In genomic region chr12:110431805-110432204, GRCm38 (mm10) we compare ENCODE assay signal across 10 mouse cellular contexts. TPM values are rescaled to one million over a fixed set of nuclear protein-coding genes. Genes with fewer than 3 reads are reported as not detected.
DNase-seq lines count a peak whose midpoint lies in the region; ATAC-seq and TF ChIP-seq lines count a peak whose summit lies in the region.
"Had no signal": no experiment of that assay in that cellular context is flagged by ENCODE, and none has a peak within 500 bp of the region (broad histone marks: within the 10 kb centered on the region; RNA-seq: fewer than 3 reads in every experiment).

No protein-coding gene starts in this region.

- H3K36me3 ChIP-seq in forebrain, embryonic 14.5 days (ENCODE audit: control insufficient read depth, insufficient read depth, low read length) = no peaks in the 10 kb centered on the region
- H3K36me3 ChIP-seq in forebrain, embryonic 10.5 days (replicated peaks) = no peaks in the 10 kb centered on the region
- H3K36me3 ChIP-seq in midbrain, postnatal 0 days (ENCODE audit: insufficient read depth, low read length) = no peaks in the 10 kb centered on the region
- H3K36me3 ChIP-seq in midbrain, embryonic 11.5 days (ENCODE audit: control insufficient read depth, insufficient read depth, low read length) = no peaks in the 10 kb centered on the region
- no peaks in the 10 kb centered on the region for H3K36me3 ChIP-seq in lung, postnatal 0 days (ENCODE audit: insufficient read depth, low read length)
- H3K36me3 ChIP-seq: embryonic facial prominence, embryonic 12.5 days; liver, embryonic 13.5 days had no signal

- peak; percentile 40 for DNase-seq in forebrain, embryonic 14.5 days (ENCODE audit: low spot score)
- DNase-seq in forebrain, embryonic 10.5 days (ENCODE audit: extremely low spot score, low spot score) = no peak
- peak; percentile 54 for DNase-seq in midbrain, postnatal 0 days (ENCODE audit: low spot score)
- no peak for DNase-seq in midbrain, embryonic 11.5 days (ENCODE audit: low spot score, missing footprints)
- DNase-seq in cerebellum, adult 9-11 months = peak; percentile 95
- DNase-seq in lung, postnatal 0 days (ENCODE audit: low spot score) = peak; percentile 79
- DNase-seq in spleen, adult 12 weeks (ENCODE audit: low spot score) = no peak
- no peak for DNase-seq in layer of hippocampus, adult 2 months (ENCODE audit: low spot score in 2 of 2)
- DNase-seq: liver, embryonic 13.5 days had no signal

- H3K4me2 ChIP-seq in forebrain, embryonic 14.5 days (ENCODE audit: low read length) = no peak overlapping the region
- no peak overlapping the region for H3K4me2 ChIP-seq in midbrain, postnatal 0 days (ENCODE audit: low read depth, low read length, poor library complexity, severe bottlenecking)
- H3K4me2 ChIP-seq in midbrain, embryonic 11.5 days = no peak overlapping the region
- no peak overlapping the region for H3K4me2 ChIP-seq in lung, postnatal 0 days (replicated peaks; ENCODE audit: low read depth, low read length)
- H3K4me2 ChIP-seq: embryonic facial prominence, embryonic 12.5 days; liver, embryonic 13.5 days had no signal

- no peaks in the 10 kb centered on the region for H3K4me1 ChIP-seq in forebrain, embryonic 14.5 days (ENCODE audit: control insufficient read depth, insufficient read depth, low read length)
- H3K4me1 ChIP-seq in forebrain, embryonic 10.5 days = peaks cover 12% of the 10 kb centered on the region
- no peaks in the 10 kb centered on the region for H3K4me1 ChIP-seq in midbrain, postnatal 0 days (ENCODE audit: insufficient read depth, low read length)
- H3K4me1 ChIP-seq in midbrain, embryonic 11.5 days (ENCODE audit: control insufficient read depth, insufficient read depth, low read length) = peaks cover 6% of the 10 kb centered on the region; the same call in 1 of the 2 replicates
- H3K4me1 ChIP-seq in lung, postnatal 0 days (ENCODE audit: insufficient read depth, low read depth, low read length) = no peaks in the 10 kb centered on the region
- H3K4me1 ChIP-seq: embryonic facial prominence, embryonic 12.5 days; liver, embryonic 13.5 days had no signal

- H3K27me3 ChIP-seq in forebrain, embryonic 14.5 days (replicated peaks; ENCODE audit: control insufficient read depth, insufficient read depth, low read length) = no peaks in the 10 kb centered on the region
- no peaks in the 10 kb centered on the region for H3K27me3 ChIP-seq in forebrain, embryonic 10.5 days (ENCODE audit: poor library complexity, severe bottlenecking)
- H3K27me3 ChIP-seq in midbrain, postnatal 0 days (ENCODE audit: insufficient read depth, low read length) = no peaks in the 10 kb centered on the region
- H3K27me3 ChIP-seq in midbrain, embryonic 11.5 days (ENCODE audit: control insufficient read depth, insufficient read depth, low read length) = no peaks in the 10 kb centered on the region; the same call in 1 of the 2 replicates
- no peaks in the 10 kb centered on the region for H3K27me3 ChIP-seq in lung, postnatal 0 days (replicated peaks; ENCODE audit: insufficient read depth, low read length)
- H3K27me3 ChIP-seq: embryonic facial prominence, embryonic 12.5 days had no signal

- 48% methylated on average over 7 of the region's 7 CpGs for WGBS in forebrain, embryonic 14.5 days
- 79% methylated on average over 7 of the region's 7 CpGs for WGBS in forebrain, embryonic 10.5 days
- 47% methylated on average over 7 of the region's 7 CpGs for WGBS in midbrain, postnatal 0 days
- WGBS in midbrain, embryonic 11.5 days = 74% methylated on average over 7 of the region's 7 CpGs
- WGBS in lung, postnatal 0 days = 29% methylated on average over 7 of the region's 7 CpGs

- no peak for TF ChIP-seq EP300 in lung, postnatal 0 days (IDR thresholded peaks at IDR 0.05)

- ATAC-seq in forebrain, embryonic 14.5 days = no peak
- no peak for ATAC-seq in midbrain, postnatal 0 days (ENCODE audit: low FRiP score)
- ATAC-seq in midbrain, embryonic 11.5 days (ENCODE audit: low FRiP score) = no peak
- peak; percentile 70 for ATAC-seq in lung, postnatal 0 days

- H3K4me3 ChIP-seq in forebrain, embryonic 14.5 days (ENCODE audit: low read depth, low read length) = no peak overlapping the region
- H3K4me3 ChIP-seq in forebrain, embryonic 10.5 days = no peak overlapping the region
- no peak overlapping the region for H3K4me3 ChIP-seq in midbrain, postnatal 0 days (ENCODE audit: low read depth, low read length)
- H3K4me3 ChIP-seq in midbrain, embryonic 11.5 days (ENCODE audit: low read depth, low read length) = no peak overlapping the region
- no peak overlapping the region for H3K4me3 ChIP-seq in lung, postnatal 0 days (ENCODE audit: low read depth, low read length)
- H3K4me3 ChIP-seq in layer of hippocampus, adult 2 months = no peak overlapping the region
- H3K4me3 ChIP-seq: embryonic facial prominence, embryonic 12.5 days; liver, embryonic 13.5 days had no signal

- no peak for TF ChIP-seq CTCF in midbrain, postnatal 0 days (IDR thresholded peaks at IDR 0.05)
- TF ChIP-seq CTCF in lung, postnatal 0 days (IDR thresholded peaks at IDR 0.05) = no peak
- no peak for TF ChIP-seq CTCF in layer of hippocampus, adult 2 months (conservative IDR thresholded peaks at IDR 0.05)

- no peaks in the 10 kb centered on the region for H3K9me3 ChIP-seq in forebrain, embryonic 14.5 days (replicated peaks; ENCODE audit: control insufficient read depth, low read length)
- no peaks in the 10 kb centered on the region for H3K9me3 ChIP-seq in forebrain, embryonic 10.5 days
- H3K9me3 ChIP-seq in midbrain, postnatal 0 days (ENCODE audit: low read length) = no peaks in the 10 kb centered on the region
- no peaks in the 10 kb centered on the region for H3K9me3 ChIP-seq in midbrain, embryonic 11.5 days (ENCODE audit: control insufficient read depth, low read length)
- H3K9me3 ChIP-seq in lung, postnatal 0 days (ENCODE audit: low read length) = no peaks in the 10 kb centered on the region
- H3K9me3 ChIP-seq: embryonic facial prominence, embryonic 12.5 days; liver, embryonic 13.5 days had no signal

- no peak overlapping the region for H3K9ac ChIP-seq in forebrain, embryonic 14.5 days (ENCODE audit: low read length)
- H3K9ac ChIP-seq in midbrain, postnatal 0 days (replicated peaks; ENCODE audit: low read length, poor library complexity, severe bottlenecking) = no peak overlapping the region
- H3K9ac ChIP-seq in midbrain, embryonic 11.5 days (ENCODE audit: low read length) = no peak overlapping the region
- no peak overlapping the region for H3K9ac ChIP-seq in lung, postnatal 0 days (replicated peaks; ENCODE audit: low read depth)
- H3K9ac ChIP-seq: embryonic facial prominence, embryonic 12.5 days; liver, embryonic 13.5 days had no signal

- no peak overlapping the region for H3K27ac ChIP-seq in forebrain, embryonic 14.5 days (ENCODE audit: low read depth, low read length)
- H3K27ac ChIP-seq in forebrain, embryonic 10.5 days = no peak overlapping the region
- H3K27ac ChIP-seq in midbrain, postnatal 0 days (ENCODE audit: low read depth, low read length) = 0 out of 2 replicates have a peak overlapping the region, but pooled peaks have one; percentile 3
- no peak overlapping the region for H3K27ac ChIP-seq in midbrain, embryonic 11.5 days (ENCODE audit: low read depth, low read length)
- no peak overlapping the region for H3K27ac ChIP-seq in lung, postnatal 0 days (ENCODE audit: low read length)
- H3K27ac ChIP-seq in layer of hippocampus, adult 2 months = no peak overlapping the region
- H3K27ac ChIP-seq: embryonic facial prominence, embryonic 12.5 days; liver, embryonic 13.5 days had no signal

RNA-seq across cellular contexts. Expression of gene Ppp2r5c, which starts 15.1 kb away (rescaled TPM):
- polyA plus RNA-seq in forebrain, embryonic 14.5 days (2014; fragmentation: Nextera tagmentation; extraction: Ambion mirVana) = 138 and 144 TPM in 2 replicates
- polyA plus RNA-seq in forebrain, embryonic 10.5 days (2016; fragmentation: Nextera tagmentation; extraction: Ambion mirVana) = 135 and 138 TPM in 2 replicates
- total RNA-seq in midbrain, postnatal 0 days (2014; rRNA removed) = 173 and 183 TPM in 2 replicates
- 176 and 178 TPM in 2 replicates for polyA plus RNA-seq in midbrain, postnatal 0 days (2015; fragmentation: Nextera tagmentation; extraction: Ambion mirVana)
- polyA plus RNA-seq in midbrain, embryonic 11.5 days (2014; fragmentation: Nextera tagmentation; extraction: Ambion mirVana) = 175 and 183 TPM in 2 replicates
- 102 and 105 TPM in 2 replicates for polyA plus RNA-seq in lung, postnatal 0 days (2015; fragmentation: Nextera tagmentation; extraction: Ambion mirVana)
- total RNA-seq in layer of hippocampus, adult 2 months (2021) = 100 to 1,000 TPM; 243 to 252 TPM

Comparison
In these comparisons a context has a peak if more than half of its experiments do, and no peak if none do; other contexts are left out.
1. DNase-seq: peak in forebrain, embryonic 14.5 days (single experiment), midbrain, postnatal 0 days (single experiment), cerebellum, adult 9-11 months (single experiment) and lung, postnatal 0 days (single experiment); none in forebrain, embryonic 10.5 days (single experiment), midbrain, embryonic 11.5 days (single experiment), spleen, adult 12 weeks (single experiment) and layer of hippocampus, adult 2 months (0 of 2).